Mouse (Mus musculus) CD4-positive helper T cell, adult 2 months (primary cell): Measurements from ENCODE around the gene Slc22a15.

Experiments
- DNase-seq: peaks from one replicate; pipeline ENCODE4 v3.0.0-alpha.2; 2012; ENCODE audit warnings: low read depth, missing footprints, low spot score

Gene Slc22a15

DNA sequence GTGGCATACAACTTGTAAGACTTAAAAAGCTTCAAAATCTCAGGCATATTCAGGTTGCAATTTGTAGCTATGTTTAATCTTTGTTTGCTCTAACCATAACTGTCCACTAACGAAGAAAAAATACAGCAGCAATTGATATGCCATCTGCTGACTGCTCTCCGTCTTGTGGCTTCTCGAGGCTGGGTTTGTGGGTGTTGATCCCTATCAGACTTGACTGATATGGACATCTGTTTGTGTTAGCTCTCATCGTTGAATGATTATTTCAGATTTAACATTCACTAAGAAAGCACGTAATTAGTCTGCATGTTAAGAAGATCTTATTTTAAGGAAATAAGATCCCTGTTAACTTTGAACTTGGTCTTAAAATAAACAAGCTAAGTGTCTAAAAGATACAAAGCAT is 7.7 kb downstream of the Slc22a15 start:
- peak; percentile 44 for DNase-seq

DNA sequence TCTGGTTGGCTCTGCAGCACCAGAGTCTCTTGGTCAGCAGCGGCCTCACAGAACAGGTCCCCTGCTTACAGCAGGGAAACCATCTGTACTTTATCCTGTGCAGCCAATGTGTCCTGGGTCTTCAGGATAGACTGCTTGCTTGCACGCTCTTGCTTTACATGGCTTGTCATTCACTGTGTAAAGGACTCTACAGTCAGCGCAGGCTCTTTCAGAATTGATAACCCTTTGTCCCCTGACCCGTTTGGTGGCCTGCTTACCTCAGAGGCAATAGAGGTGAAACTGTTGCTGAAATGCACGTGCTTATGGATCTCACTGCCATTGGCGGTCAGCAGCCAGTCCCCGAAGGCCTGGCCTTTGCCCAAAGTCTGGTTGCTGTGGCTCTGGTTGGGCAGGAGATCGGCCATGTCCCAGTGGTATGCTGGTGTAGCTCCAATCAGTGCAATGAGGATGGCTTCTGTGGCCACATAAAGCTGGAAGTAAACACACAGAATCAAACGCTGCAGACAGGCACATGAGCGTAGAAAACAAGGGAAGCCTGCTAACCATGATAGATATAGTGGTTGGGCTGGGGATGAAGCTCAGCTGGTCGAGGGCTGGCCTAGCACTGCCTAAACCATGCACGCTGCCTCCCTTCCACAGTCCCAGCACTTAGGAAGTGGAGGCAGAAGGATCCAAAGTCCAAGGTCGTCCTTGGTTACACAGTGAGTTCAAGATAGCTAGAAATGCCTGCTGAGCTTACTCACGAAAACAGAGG is 9.0 kb downstream of the Slc22a15 start:
- DNase-seq, result no peak

DNA sequence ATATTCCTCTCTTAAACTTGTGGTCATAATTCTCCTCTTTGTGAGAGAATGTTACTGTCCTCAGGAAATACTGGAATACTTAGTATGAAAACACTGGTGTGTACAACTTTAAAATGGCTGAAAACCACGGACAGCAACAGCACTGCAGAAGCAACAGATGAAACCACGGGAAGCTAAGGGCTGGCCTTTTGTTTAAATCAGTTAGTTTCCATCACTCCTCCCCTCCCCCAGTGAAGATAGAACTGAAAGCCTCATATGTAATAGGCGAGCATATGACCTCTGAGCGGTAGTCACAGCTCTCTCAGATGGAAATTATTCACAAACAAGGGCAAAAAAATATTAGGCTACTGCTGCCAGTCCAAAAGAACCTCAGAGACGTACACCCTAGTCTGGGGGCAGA is 10.0 kb downstream of the Slc22a15 start:
- peak; percentile 32 for DNase-seq

DNA sequence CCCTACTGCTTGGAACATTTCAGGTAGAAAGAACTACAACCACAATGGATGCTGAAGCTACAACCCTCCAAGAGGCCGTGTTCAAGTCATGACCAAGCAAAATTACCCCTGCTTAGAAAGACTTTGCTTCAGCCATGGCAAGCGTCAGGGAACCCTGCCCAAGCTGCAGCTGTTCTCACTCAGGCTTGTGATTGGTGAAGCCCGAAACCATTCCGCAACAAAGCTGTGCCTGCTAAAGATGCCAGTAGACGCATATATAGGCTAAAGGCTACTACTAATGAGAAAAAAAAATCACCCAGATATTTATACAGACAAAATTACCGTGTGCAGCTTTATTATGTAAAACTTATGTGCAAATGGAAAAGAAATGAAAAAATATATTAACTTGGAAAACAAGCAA is 12.2 kb downstream of the Slc22a15 start:
- no peak for DNase-seq

DNA sequence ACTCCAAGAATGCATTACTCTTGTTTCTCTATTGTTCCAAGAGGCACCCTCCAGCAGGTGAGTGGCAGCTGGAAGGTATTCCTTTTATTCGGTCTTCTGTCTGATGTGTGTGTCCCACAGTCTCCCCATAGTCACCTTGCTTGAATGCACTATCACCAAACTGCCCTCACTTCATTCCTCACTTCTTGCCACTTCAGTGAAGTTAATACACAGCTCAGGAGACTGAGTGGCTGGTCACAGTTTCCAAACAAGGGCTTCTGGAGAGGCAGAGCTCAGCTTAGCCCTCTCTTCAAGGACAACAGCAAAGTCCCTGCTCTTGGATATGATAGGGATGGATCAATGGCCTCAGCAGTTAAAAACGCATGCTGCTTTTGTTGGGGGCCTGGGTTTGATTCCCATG is 17.2 kb downstream of the Slc22a15 start:
- no peak for DNase-seq

DNA sequence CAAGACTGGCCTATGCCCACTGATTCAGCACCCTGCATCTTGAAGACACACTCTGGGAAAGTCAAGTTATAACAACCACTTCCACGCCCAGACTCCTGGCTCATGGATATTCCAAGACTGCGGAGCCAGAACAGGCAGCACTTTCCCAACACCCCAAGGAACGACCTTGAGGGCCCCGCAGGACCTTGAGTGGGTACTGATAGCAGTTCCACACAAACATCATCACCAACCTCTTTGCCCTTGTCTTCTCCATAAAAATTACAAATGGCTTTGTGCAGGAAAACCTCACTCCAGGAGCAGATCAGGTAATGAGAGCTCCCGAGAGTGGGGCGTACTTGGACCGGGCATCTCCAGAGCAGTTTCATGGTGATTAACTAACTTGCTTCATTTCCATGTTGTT is 19.5 kb downstream of the Slc22a15 start:
- DNase-seq, result no peak

DNA sequence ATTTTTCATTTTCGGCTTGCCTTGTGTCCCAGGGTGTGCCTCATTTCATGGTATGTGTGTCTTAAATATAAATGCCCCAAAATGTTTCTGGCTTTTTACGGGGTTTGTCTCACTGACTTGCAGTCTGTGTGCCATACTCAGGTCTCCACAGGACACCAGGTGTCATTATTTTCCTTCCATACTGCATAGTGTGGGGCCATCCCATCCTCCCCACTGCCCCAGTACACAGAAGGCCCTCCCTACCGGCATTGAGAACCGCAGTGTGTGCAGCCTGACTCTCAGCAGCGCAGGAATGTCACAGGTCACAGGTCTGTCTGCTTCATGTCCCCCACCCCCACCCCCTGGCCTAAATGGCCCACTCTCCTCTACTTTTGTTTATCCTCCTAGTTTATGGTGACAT is 21.2 kb downstream of the Slc22a15 start:
- no peak for DNase-seq

DNA sequence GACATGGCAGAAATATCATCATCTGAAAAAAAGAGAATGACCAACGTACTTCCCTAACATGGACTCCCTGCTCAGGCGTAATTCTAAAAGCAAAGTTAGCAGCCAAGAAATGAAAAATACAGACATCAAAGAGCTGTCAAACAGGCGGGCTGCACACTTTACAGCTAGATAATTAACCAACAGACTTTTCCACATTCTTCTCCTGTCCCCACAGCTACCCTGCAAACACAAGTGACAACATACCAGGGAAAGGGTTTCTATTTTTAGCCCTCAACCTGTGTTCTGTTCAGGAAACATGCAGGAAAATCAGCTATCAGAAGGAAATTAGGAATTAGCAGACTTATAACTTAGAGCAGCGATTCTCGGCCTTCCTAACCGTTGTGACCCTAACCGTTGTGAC is 21.9 kb downstream of the Slc22a15 start:
- no peak for DNase-seq

DNA sequence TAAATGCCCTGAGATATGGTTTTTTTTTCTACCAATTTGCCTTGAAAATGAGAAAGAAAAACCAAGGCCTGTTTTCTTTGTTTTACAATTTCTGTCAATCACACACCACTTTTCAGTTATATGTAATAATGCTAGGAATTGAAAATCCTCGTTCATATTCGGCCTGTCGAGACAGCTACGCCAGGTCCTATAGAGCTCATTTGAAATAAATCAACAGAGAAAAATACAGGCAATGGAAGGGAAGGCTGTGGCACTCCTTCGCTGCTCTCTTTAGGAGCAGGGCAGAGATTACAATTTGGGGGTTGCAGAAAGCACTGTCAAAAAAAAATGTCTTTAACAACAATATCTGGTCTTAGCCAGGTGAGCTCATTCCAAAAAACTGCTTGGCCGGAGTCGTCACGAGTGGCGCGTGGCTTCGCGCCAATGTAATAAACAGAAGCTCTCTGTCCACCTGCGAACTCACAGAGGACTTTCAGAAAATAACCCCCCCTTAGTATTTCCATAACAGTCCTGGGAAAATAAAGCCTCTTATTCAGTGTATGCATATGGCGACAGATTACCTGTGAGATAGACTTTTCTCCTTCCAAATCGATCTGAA is 26.8 kb downstream of the Slc22a15 start:
- no peak for DNase-seq

DNA sequence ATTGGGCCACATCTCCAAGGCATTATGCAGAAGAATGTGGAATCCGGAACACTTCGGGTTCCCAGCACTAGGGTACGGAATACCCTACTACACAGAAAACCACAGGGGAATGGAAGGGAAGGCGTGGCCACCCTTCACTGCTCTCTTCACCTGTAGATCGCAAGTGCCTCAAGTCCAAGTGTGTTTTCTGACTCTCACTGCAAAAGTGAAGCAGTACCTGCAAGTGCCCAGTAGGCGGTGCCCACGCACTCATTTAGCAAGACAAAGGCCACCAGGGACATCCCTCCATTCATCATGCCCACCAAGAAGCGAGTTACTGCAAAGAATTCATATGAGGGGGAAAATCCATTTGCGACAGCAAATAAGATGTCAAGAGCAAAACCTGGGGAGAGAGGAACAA is 27.4 kb downstream of the Slc22a15 start:
- peak; percentile 64 for DNase-seq

DNA sequence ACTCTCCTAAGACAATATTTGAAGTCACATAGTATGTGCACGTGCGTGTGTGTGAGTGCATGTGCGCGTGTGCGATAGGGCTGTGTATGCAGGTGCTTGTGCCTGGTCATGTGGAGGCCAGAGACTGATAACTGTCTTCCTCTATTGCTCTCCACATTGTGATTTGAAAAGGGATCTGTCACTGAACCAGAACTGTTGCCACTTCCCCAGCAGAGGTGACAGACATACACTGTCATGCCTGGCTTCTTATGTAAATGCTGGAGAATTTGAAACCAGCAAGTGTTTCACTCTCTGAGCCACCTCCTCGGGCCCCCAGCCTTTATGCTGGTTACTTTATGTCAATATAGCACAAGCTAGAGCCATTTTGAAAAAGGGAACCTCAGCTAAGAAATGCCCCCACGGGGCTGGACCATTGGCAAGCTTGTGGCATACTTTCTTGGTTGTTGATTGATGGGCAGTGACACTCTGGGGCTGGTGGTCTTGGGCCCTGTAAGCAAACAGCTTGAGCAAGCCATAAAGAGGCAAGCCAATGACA is 28.8 kb downstream of the Slc22a15 start:
- DNase-seq, result no peak

DNA sequence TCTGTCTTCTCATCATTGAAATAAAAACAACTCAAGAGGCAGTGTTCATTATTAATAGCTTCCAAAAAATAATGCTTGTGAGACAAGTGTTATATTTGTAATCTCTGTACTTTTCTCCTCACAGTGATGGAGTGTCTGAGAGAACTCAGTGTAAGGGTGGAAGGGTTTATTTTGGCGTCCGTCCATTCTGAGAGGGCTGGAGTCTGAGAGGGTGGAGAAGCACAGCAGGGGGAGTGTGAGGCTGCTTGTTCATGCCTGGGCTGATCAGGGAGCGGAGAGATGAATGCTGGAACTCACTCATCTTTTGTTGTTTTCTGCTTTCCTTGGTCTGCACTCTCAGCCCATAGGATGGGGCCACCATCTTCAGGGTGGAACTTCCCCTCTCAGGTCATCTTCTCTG is 38.7 kb downstream of the Slc22a15 start:
- DNase-seq, result no peak

DNA sequence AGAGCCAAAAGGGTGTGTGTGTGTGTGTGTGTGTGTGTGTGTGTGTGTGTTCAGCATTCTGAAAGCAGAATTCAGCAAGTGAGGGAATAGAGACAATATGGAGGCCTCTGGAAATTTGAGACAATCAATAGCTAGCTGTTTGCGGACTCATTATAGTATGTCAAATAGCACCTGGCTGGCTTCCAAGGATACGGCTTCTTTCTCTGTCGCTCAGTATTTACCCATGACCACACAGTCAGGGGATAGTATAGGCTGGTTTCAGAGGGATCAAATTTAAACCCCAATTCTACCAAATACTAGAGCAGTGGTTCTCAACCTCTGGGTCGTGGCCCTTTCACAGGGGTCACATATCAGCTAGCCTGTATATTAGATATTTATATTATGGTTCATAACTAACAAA is 39.2 kb downstream of the Slc22a15 start:
- DNase-seq, result no peak

DNA sequence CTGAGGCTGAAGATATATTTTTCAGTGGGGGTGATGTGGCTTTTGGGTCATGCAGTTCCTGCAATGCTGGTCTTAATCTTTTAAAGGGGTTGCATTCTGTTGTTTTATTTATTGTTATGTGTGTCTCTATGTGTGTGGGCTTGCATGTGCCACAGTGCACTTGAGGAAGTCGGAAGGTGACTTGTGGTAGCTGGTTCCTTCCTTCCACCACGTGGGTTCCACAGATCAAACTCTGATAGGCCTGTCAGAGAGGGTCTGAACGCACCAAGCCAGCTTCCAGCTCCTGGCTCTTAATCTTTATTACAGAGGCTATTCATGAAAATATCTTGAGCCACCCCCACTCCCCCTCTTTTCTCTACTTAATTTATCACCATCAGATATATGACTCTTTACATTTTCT is 40.4 kb downstream of the Slc22a15 start:
- peak; percentile 38 for DNase-seq

DNA sequence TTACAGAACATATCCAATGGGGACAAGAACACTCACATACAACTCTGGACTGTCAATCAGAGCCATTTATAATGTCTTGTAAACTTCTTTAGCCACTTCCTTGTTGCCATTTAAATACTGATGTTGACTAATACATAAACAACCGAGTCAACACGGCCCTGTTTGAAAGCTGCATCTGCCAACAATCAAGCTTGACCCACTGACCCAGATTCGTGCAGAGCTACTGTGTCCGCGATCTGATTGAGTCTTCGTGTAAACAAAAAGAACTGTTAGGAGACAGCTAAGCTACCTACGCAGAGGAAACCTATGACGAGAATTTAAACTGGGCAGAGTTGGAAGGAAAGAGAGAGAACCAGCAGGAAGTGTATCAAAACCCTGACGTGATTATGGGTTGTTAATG is 42.5 kb downstream of the Slc22a15 start:
- DNase-seq, result no peak

DNA sequence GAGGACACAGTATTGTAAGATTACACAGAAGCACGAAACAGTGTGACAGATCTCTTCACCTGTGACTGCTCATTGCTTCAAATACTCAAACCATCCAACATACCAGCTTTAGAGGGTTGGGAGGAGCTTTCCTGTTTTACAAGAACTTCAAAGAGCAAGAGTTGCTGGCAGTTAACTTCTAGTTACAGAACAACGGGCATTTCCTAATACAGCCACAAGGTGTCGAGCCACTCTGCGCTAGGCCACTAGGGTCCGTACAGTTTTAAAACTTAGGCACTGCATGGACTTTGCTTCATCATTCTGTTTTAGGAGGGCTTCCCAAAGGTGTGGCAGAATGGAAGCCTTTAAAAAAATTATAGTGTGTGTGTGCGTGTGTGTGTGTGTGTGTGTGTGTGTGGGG is 43.4 kb downstream of the Slc22a15 start:
- no peak for DNase-seq

DNA sequence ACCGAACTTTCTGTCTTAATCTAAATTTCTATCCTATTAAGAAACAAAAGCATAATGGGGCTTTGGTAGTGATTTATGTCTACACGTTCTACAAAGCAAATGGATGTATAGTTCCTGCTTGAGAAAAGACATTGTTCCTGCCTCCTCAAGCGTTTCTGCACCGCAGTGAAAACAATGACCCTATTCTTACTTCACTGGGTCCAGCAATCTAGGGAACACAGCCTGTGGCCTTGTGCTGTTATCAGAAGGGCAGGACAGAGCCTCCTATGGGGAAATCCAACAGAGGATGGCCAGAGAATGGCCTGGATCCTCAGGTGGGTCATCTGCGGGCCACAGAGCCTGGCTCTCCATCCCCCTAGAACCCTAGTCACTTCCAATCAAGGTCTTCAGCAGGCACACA is 46.1 kb downstream of the Slc22a15 start:
- no peak for DNase-seq

DNA sequence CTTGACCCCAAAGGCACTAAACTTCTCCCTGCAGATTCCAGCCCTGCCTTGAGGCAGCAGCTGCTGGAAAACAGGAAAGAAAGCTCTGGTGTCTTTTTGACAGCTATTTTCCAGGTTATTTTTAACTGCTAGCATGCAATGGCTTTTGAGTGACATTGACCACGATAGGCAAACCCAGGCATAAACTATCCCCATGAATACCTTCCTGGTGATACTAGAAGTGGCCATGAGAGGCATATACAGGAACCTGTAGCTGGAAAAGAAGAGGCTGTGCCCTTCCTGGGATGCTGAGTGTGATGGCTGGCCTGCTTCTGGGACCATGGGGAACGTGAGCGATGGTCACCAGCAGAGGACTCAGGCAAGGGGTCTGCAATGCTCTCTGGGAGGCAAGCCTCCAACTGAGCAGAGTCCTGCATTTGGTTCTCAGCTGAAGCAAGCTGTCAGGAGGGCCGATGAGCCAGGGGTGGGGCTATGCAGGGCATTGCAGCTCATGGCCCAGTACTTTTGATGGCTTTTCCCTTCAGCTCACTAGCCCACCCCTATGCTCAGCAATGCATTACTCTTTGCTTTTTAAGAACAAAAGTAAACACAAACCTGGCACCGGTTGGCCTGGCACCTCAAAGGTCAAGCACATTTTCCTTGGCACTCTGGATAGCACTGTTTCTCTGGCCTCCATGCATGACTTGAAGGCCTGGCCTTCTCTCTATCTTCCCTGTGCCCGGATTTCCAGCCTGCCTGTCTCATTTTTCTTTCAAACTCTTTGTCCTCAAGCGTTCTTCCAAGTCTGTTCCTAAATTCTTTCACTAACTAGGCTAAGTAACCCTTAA is 47.6 kb downstream of the Slc22a15 start:
- no peak for DNase-seq

DNA sequence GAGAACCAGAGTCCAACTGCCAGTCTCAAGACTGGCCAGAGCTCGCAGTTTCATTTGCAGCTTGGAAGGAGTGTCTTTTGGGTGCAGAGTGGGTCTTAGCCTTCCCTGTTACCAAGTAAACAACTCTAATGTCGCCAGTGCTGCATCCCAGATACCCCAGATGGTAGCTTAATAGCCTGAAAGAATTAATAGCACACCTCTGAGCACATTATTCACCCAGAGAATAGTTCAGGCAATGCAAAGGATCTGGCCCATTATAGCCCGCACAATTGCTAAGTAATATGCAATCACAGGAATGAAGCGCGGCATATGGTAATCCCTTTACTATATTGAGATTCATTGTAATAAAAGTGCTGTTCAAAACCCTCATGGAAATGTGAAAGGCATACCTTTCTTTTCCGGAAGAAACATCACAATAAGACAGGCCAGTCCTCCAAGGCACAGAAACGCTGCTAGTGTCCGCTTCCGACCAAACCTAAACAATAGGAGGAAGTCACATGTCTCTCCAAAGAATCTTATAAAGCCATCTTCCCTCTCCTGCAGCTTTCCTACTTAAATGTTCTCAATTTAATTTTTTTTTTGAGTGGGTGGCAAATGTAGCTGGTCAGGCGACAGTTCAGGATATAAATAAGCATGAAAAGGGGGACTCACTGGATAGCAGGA is 48.9 kb downstream of the Slc22a15 start:
- no peak for DNase-seq

DNA sequence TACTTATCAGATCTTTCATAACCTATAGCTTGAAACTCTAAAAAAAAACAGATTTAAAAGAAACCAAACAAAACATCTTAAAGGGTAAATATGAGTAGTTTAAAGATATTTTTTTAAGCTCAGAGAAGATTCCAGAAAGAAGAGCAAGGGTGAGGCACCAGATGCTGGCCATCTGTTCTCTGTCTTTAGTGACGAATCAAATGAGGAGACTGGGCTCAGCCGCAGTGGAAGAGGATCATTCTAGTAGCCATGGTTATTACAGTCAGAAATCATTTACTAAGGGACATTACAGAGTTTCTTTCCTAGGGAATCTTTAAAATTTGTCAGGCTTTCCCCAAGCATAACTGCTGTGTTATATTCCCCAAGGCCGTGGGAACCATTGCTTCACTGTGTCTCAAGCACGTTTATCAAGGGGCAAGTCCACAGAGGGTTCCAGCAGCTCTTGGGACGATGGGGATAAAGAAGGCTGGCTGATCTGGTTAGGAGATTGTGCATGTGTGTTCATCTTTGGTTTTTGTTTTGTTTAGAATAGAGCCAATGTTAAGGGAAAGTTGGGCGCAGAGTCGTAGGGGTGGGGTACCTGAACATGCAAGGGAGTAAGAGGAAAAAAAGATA is 51.1 kb downstream of the Slc22a15 start:
- no peak for DNase-seq

DNA sequence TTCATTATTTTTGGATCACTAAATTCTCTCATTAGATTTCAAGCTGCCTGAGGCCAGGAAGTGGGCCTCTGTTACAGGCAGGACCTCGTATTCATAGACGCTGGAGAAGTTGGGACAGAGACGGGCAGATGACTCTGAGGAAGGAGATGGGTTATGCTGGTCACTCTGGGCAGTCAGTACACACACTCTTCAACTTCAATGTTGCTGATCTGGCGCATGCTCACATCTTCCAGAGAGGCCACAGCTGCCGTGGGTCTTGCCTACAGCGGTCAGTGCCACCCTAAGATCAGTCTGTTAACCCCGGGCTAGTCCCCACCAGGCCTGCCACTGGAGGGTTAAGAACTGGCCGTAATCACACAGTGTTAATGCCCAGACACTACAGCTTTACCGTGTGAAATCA is 52.3 kb downstream of the Slc22a15 start:
- no peak for DNase-seq
